Mouse (Mus musculus) lung, embryonic 14.5 days (tissue): Measurements from ENCODE around the gene Eef1a1. TPM values are rescaled to one million over a fixed set of nuclear protein-coding genes. Genes with fewer than 3 reads are reported as not detected.

Source experiments
- ATAC-seq: fragments of 200-750 bp; cut with Nextera tagmentation; 2 replicates; pipeline ENCODE4 v1.8.0; 2017; ENCODE audit warnings: mild to moderate bottlenecking, moderate TSS enrichment, moderate library complexity; ENCODE audit not compliant: insufficient read depth
- DNase-seq: peaks from one replicate; pipeline ENCODE4 v3.0.0-alpha.2; 2015
- H3K27ac ChIP-seq: fragments of 300-500 bp; sonication (generic); 2 replicates; pipeline ENCODE4 v1.5.1; 2014; ENCODE audit warnings: low read depth, mild to moderate bottlenecking, moderate library complexity
- H3K27me3 ChIP-seq: fragments of 300-500 bp; sonication (generic); 2 replicates; pipeline ENCODE4 v1.6.1; 2014; ENCODE audit warnings: low read length, control low read depth; ENCODE audit not compliant: insufficient read depth
- H3K36me3 ChIP-seq: fragments of 300-500 bp; sonication (generic); 2 replicates; pipeline ENCODE4 v1.6.1; 2014; ENCODE audit warnings: control low read depth; ENCODE audit not compliant: insufficient read depth
- H3K4me1 ChIP-seq: fragments of 300-500 bp; sonication (generic); 2 replicates; pipeline ENCODE4 v1.6.1; 2014; ENCODE audit warnings: antibody characterized with exemption, control low read depth; ENCODE audit not compliant: insufficient read depth
- H3K4me2 ChIP-seq: fragments of 300-500 bp; sonication (generic); 2 replicates; pipeline ENCODE4 v1.6.1; 2014; ENCODE audit warnings: mild to moderate bottlenecking
- H3K4me3 ChIP-seq: fragments of 300-500 bp; sonication (generic); 2 replicates; pipeline ENCODE4 v1.5.1; 2014; ENCODE audit warnings: low read depth, low read length
- H3K9ac ChIP-seq: fragments of 300-500 bp; sonication (generic); 2 replicates; pipeline ENCODE4 v1.6.1; 2014
- H3K9me3 ChIP-seq: fragments of 300-500 bp; sonication (generic); 2 replicates; pipeline ENCODE4 v1.6.1; 2016; ENCODE audit warnings: low read depth, low read length, control low read depth
- CTCF ChIP-seq: IDR thresholded peaks from 2 replicates; pipeline ENCODE4 v1.5.1; 2016; ENCODE audit warnings: antibody characterized with exemption, low read depth
- WGBS: fragments of 180-500 bp; shearing (Covaris S2); extraction: QIAGEN DNeasy Blood & Tissue Kit; methylation state at CpG from one replicate; pipeline ENCODE4 v1.1.7; 2014; 5-methylcytosine and 5-hydroxymethylcytosine counted together
- microRNA-seq: library from miRNA; unstranded; fragments of <30 nt; microRNA quantifications from one replicate; pipeline ENCODE4, GENCODE M21; 2016; ENCODE audit warnings: borderline number of aligned reads
- polyA plus RNA-seq: library from polyadenylated mRNA; unstranded; fragments of >200 nt; fragmentation: Nextera tagmentation; extraction: Ambion mirVana; gene quantifications from 2 replicates; pipeline ENCODE4 v1.2.1, GENCODE M21; 2014

Gene Eef1a1
- polyA plus RNA-seq, 1 experiment from 2014 or later = 5,431 TPM

DNA sequence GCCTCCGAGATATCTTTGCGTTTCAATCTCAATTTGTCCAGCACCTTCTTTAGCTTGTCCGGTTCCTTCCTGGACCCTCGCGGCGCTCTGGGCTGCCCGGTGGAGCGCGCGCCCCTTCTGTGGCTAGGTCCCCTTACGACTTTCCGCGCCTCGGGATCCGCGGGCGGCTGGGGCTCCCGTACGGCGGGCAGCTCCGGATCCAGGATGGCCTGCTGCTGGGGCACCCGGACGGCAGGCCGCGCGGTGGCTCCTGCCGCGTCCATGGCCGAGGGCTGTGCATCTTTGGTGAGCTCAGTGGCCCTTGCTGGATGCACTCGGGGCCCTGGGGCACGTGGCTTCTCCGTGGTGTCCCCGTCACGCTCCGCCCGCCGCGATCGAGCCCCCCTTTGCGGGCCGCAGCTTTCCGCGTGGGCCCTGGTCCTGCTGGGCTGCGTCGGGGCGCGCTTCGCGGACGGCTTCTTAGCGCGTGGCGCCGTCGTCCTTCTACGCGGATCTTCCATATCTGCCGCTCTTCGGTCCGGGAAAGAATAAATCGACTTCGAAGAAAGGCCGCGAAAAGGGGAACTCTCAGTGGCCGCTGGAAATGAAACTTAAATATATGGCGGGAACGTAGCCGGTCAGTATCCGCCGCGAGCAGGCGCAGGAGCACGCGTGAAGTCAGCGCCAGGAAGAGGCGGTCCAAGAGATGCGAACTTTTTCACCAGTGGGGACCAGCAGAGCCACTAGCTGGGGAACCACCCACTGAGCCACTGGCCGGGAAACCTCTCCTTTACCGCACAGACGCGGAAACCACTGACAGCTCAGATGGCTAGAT is 46.2 kb downstream of the Eef1a1 start, which contains the start of gene Cgas:
Gene Cgas (minus strand): TSS at position 659 of the 814 bp plus-strand sequence.
- Histone ChIP-seq H3K4me2 (peak within 1 kb of the TSS; percentile 86), H3K4me3 (peak within 1 kb of the TSS; percentile 54), H3K27ac (no peak within 1 kb of the TSS), H3K36me3 (no peaks in the 10 kb centered on the region), H3K9me3 (no peaks in the 10 kb centered on the region), H3K4me1 (no peaks in the 10 kb centered on the region), H3K27me3 (peaks cover 57% of the 10 kb centered on the region), H3K9ac (peak within 1 kb of the TSS; percentile 59)
- no peak for TF ChIP-seq CTCF
- ATAC-seq (peak; percentile 74), DNase-seq (peak; percentile 76)
- WGBS = under 1% methylated on average over 81 of the region's 81 CpGs

DNA sequence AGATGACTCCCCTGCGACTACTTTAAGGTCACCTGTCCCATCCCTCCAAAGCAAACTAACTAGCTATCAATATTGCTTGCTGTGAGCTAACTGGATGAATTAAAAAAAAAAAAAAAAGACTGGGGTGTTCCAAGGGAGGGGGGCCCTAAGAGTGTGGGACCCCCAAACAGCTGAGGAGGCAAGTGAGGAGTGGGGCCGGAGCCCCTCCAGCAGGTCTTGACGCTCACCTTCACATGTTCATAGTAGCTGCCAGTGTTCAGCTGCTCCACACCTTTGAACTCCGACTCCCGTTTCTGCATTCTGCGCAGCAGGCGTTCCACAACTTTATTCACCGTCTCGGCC is 46.7 kb downstream of the Eef1a1 start:
- 5% methylated on average over 9 of the region's 9 CpGs for WGBS

DNA sequence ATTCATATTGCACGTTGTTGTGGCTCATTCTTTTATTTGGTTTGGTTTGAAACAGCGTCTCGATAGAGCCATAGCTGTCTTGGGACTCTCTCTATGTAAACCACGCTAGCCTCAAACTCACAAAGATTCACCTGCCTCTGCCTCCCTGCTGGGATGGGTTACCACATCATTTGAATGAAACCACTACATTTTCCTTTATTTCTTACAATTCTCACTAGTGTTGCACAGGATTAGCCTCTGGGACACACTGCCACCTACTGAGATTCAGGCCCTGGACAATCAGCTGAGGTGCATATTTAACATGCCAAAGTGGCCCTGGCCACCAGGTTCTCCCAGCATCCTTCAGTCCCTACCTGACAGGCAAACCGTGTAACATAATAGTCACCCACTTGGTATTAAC is 49.5 kb downstream of the Eef1a1 start:
- Histone ChIP-seq H3K27me3 (peaks cover 46% of the 10 kb centered on the region), H3K9ac (no peak overlapping the region), H3K27ac (no peak overlapping the region), H3K9me3 (no peaks in the 10 kb centered on the region), H3K4me2 (no peak overlapping the region), H3K4me1 (no peaks in the 10 kb centered on the region), H3K36me3 (no peaks in the 10 kb centered on the region), H3K4me3 (no peak overlapping the region)
- no peak for DNase-seq
- TF ChIP-seq CTCF = peak; percentile 4; the same call in 1 of the 2 replicates
- ATAC-seq = no peak
- WGBS = 62% methylated on average over 5 of the region's 5 CpGs

More for the DNA sequence above, 46.7 kb downstream of the Eef1a1 start:
- Histone ChIP-seq H3K27ac (no peak overlapping the region), H3K36me3 (no peaks in the 10 kb centered on the region), H3K27me3 (peaks cover 57% of the 10 kb centered on the region), H3K4me3 (peak overlapping the region; percentile 54), H3K4me2 (peak overlapping the region; percentile 86), H3K9ac (peak overlapping the region; percentile 59), H3K9me3 (no peaks in the 10 kb centered on the region), H3K4me1 (no peaks in the 10 kb centered on the region)
- DNase-seq (no peak), ATAC-seq (peak; percentile 40)
- TF ChIP-seq CTCF = no peak

DNA sequence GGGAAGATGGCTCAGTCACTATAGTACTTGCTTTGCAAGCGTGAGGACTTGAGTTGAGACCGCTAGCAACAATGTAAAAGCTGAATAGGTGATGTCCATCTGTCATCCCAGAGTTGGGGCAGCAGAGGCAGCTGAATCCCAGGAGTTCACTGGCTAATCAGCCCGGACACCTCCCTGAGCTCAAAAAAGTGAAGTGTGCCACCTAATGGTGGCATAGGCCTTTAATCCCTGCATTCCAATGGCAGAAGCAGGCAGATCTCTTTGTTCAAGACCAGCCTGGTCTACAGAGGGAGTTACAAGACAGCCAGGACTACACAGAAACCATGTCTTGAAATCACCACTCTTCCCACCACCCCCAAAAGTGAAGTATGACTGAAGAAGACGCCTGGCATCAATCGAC is 56.5 kb downstream of the Eef1a1 start:
- Histone ChIP-seq H3K9ac (no peak overlapping the region), H3K36me3 (no peaks in the 10 kb centered on the region), H3K9me3 (no peaks in the 10 kb centered on the region), H3K27ac (no peak overlapping the region), H3K4me1 (no peaks in the 10 kb centered on the region), H3K4me2 (no peak overlapping the region), H3K4me3 (no peak overlapping the region), H3K27me3 (no peaks in the 10 kb centered on the region)
- DNase-seq (no peak), ATAC-seq (no peak)
- 87% methylated on average over 5 of the region's 5 CpGs for WGBS
- no peak; the same call in 1 of the 2 replicates for TF ChIP-seq CTCF

DNA sequence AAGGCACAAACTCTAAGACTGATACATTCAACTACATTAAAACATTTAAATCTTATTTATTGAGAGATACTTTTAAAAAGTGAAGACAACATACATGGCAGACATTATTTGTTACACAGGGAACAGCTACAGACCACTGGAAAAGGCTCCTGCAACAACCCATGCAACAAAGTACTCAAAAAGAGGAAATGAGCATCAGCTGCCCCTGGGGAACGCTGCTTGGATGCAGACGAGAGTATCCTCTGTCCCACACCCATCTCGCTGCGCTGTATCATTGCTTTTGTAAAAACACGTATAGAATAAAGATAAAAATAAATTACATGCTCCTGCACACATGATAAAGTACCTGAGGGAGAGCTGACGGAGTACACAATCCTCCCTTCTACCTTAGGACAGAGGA is 58.5 kb downstream of the Eef1a1 start:
- no peak for ATAC-seq

DNA sequence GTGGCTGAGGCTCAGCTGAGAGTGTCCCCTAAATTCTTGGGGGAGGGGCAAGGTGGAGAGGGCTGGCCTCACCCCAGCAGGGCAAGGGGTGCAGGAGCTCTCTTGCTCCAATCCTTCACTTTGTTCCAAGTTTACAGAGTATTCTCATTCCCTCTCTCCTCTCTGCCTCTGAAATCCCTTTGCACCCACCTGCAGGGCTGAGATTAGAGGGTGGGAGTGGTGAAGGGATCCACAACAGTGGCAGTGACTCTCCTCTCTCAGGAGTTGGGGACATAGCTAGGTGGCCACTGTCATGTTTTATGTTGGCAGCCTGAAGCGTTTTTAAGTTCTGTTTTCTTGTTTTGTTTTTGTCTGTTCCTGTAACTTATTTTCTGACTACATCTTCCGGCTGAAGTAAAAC is 59.4 kb downstream of the Eef1a1 start:
- TF ChIP-seq CTCF = no peak
- 59% methylated on average over 2 of the region's 2 CpGs for WGBS
- Histone ChIP-seq H3K27me3 (no peaks in the 10 kb centered on the region), H3K4me3 (no peak overlapping the region), H3K4me2 (no peak overlapping the region), H3K9me3 (no peaks in the 10 kb centered on the region), H3K36me3 (no peaks in the 10 kb centered on the region), H3K27ac (no peak overlapping the region), H3K9ac (no peak overlapping the region), H3K4me1 (no peaks in the 10 kb centered on the region)
- no peak for DNase-seq
- ATAC-seq = no peak

More for the DNA sequence above, 58.5 kb downstream of the Eef1a1 start:
- DNase-seq = no peak
- Histone ChIP-seq H3K4me2 (no peak overlapping the region), H3K36me3 (no peaks in the 10 kb centered on the region), H3K4me1 (no peaks in the 10 kb centered on the region), H3K27ac (no peak overlapping the region), H3K27me3 (no peaks in the 10 kb centered on the region), H3K9me3 (no peaks in the 10 kb centered on the region), H3K4me3 (no peak overlapping the region), H3K9ac (no peak overlapping the region)
- WGBS = 69% methylated on average over 6 of the region's 6 CpGs
- TF ChIP-seq CTCF = no peak

DNA sequence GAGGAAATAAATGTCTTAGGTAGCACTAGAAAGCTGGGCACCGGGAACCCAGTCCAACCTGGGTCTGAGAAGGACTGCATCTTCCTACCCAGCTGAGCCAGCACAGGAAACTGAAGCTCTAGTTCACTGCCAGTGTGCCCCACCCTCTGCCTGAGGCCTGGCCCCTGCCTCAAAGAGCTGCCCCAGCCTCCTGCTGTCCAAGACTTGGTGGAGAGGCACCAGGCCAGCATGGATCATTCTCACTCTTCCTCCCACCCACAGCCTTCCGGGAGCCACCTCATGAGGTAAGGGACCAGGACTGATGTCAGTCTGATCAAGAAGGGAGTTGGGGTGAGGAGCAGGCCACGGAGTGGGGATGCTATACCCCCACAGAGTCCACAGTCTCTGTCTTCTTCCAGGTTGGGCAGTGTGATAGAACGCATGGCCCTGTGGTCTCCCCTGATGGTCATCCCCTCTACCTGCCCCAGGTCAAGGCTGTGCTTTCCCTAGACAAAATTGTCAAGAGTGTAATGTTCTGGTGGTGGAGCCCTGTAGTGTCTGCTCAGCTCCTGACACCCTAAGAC is 60.0 kb downstream of the Eef1a1 start:
- no peak overlapping the region for H3K4me3 ChIP-seq
- DNase-seq = no peak
- H3K4me1 ChIP-seq = no peaks in the 10 kb centered on the region
- no peak for ATAC-seq
- H3K9me3 ChIP-seq = no peaks in the 10 kb centered on the region
- H3K27me3 ChIP-seq = no peaks in the 10 kb centered on the region
- no peaks in the 10 kb centered on the region for H3K36me3 ChIP-seq
- H3K27ac ChIP-seq = no peak overlapping the region
- 80% methylated on average over 4 of the region's 4 CpGs for WGBS
- no peak for TF ChIP-seq CTCF
- no peak overlapping the region for H3K9ac ChIP-seq
- H3K4me2 ChIP-seq = no peak overlapping the region

Small RNA genes lying within 50 kb of the gene (microRNA-seq; reads per million reads assigned to microRNA genes)
- gene Gm26377 = not detected

Other genes with a start within 250 kb of the Eef1a1 start
- not detected in 2 replicates for gene Gm3776, start 232.0 kb downstream of the Eef1a1 start, polyA plus RNA-seq
- not detected in 2 replicates for gene Gm10639, start 199.2 kb downstream of the Eef1a1 start, polyA plus RNA-seq
- gene Omt2a, start 174.4 kb downstream of the Eef1a1 start, polyA plus RNA-seq = not detected in 2 replicates
- gene Omt2b, start 161.6 kb downstream of the Eef1a1 start, polyA plus RNA-seq = not detected in 2 replicates
- gene Gsta2, start 133.4 kb downstream of the Eef1a1 start, polyA plus RNA-seq = 0.21 TPM in 1 of 2 replicates, not detected in the other
- not detected in 2 replicates for gene Dppa5a, start 121.0 kb downstream of the Eef1a1 start, polyA plus RNA-seq
- gene Ooep, start 110.4 kb downstream of the Eef1a1 start, polyA plus RNA-seq = 1.7 and 2.9 TPM in 2 replicates
- gene Ddx43, start 93.4 kb downstream of the Eef1a1 start, polyA plus RNA-seq = 0.14 and 0.18 TPM in 2 replicates
- gene Cgas, start 45.9 kb downstream of the Eef1a1 start, polyA plus RNA-seq = 3.1 and 3.4 TPM in 2 replicates
- gene Mto1, start 40.9 kb downstream of the Eef1a1 start, polyA plus RNA-seq = 25.0 and 26.8 TPM in 2 replicates
- gene Gm17324, start 40.4 kb downstream of the Eef1a1 start, polyA plus RNA-seq = 0.38 and 1.0 TPM in 2 replicates
- gene Slc17a5, start 98.9 kb upstream of the Eef1a1 start, polyA plus RNA-seq = 12.2 and 12.7 TPM in 2 replicates
- gene Cd109, start 126.4 kb upstream of the Eef1a1 start, polyA plus RNA-seq = 14.2 and 14.4 TPM in 2 replicates